Mouse (Mus musculus): ENCODE measurements around the gene Fkbp15.

The Fkbp15 gene

GRCm38 (mm10) chr4:62322684-62323083, 37.7 kb downstream of the Fkbp15 start:
- in situ Hi-C loops (cut with MboI; ENCODE audit: low sequenced_read_pairs), result no loop called here

GRCm38 (mm10) chr4:62318294-62318693, 42.1 kb downstream of the Fkbp15 start:
- in situ Hi-C loops (cut with MboI; ENCODE audit: low sequenced_read_pairs), result no loop called here

GRCm38 (mm10) chr4:62316456-62316855, 43.9 kb downstream of the Fkbp15 start:
- in situ Hi-C loops (cut with MboI; ENCODE audit: low sequenced_read_pairs), result no loop called here

- in situ Hi-C loops (cut with MboI; ENCODE audit: low sequenced_read_pairs), result no loop called here
These were observed 45.8 kb downstream of the Fkbp15 start for GRCm38 (mm10) chr4:62314516-62314915.

- in situ Hi-C loops (cut with MboI; ENCODE audit: low sequenced_read_pairs), result no loop called here
These were observed 46.6 kb downstream of the Fkbp15 start for GRCm38 (mm10) chr4:62313641-62314211.

GRCm38 (mm10) chr4:62312821-62313220, 47.5 kb downstream of the Fkbp15 start:
- in situ Hi-C loops (cut with MboI; ENCODE audit: low sequenced_read_pairs), result no loop called here

GRCm38 (mm10) chr4:62308406-62308805, 51.9 kb downstream of the Fkbp15 start:
- in situ Hi-C loops (cut with MboI; ENCODE audit: low sequenced_read_pairs), result no loop called here

- in situ Hi-C loops (cut with MboI; ENCODE audit: low sequenced_read_pairs), result no loop called here
These were observed 53.5 kb downstream of the Fkbp15 start for GRCm38 (mm10) chr4:62306840-62307239.

GRCm38 (mm10) chr4:62306301-62306700, 54.0 kb downstream of the Fkbp15 start:
- in situ Hi-C loops (cut with MboI; ENCODE audit: low sequenced_read_pairs), result no loop called here

GRCm38 (mm10) chr4:62303288-62303687, 57.1 kb downstream of the Fkbp15 start:
- in situ Hi-C loops (cut with MboI; ENCODE audit: low sequenced_read_pairs), result no loop called here

GRCm38 (mm10) chr4:62302795-62303194, 57.6 kb downstream of the Fkbp15 start:
- in situ Hi-C loops (cut with MboI; ENCODE audit: low sequenced_read_pairs), result no loop called here

- in situ Hi-C loops (cut with MboI; ENCODE audit: low sequenced_read_pairs), result no loop called here
These were observed 60.3 kb downstream of the Fkbp15 start for GRCm38 (mm10) chr4:62300001-62300400.

- in situ Hi-C loops (cut with MboI; ENCODE audit: low sequenced_read_pairs), result no loop called here
These were observed 62.8 kb downstream of the Fkbp15 start for GRCm38 (mm10) chr4:62297280-62298130.

GRCm38 (mm10) chr4:62294741-62295140, 65.6 kb downstream of the Fkbp15 start:
- in situ Hi-C loops (cut with MboI; ENCODE audit: low sequenced_read_pairs), result no loop called here

- in situ Hi-C loops (cut with MboI; ENCODE audit: low sequenced_read_pairs), result no loop called here
These were observed 67.0 kb downstream of the Fkbp15 start for GRCm38 (mm10) chr4:62293219-62293861.

GRCm38 (mm10) chr4:62292461-62293180, 67.7 kb downstream of the Fkbp15 start:
- in situ Hi-C loops (cut with MboI; ENCODE audit: low sequenced_read_pairs), result no loop called here

GRCm38 (mm10) chr4:62290816-62291505, 69.4 kb downstream of the Fkbp15 start:
- in situ Hi-C loops (cut with MboI; ENCODE audit: low sequenced_read_pairs), result no loop called here

- in situ Hi-C loops (cut with MboI; ENCODE audit: low sequenced_read_pairs), result no loop called here
These were observed 71.1 kb downstream of the Fkbp15 start for GRCm38 (mm10) chr4:62289226-62289625.

GRCm38 (mm10) chr4:62286992-62287900, 73.1 kb downstream of the Fkbp15 start:
- in situ Hi-C loops (cut with MboI; ENCODE audit: low sequenced_read_pairs), result no loop called here

All from CH12F3 (cell line).